Mouse (Mus musculus): ENCODE measurements at regions not wholly inside any gene's neighbourhood (a gene's known extent, or its start where the extent isn't known, plus 50 kb on each side); places are given as distances from the start of the nearest gene placed in this dataset.
"Not testable (repeated sequence)": the region's sequence is repeated elsewhere in the genome, so short reads cannot be mapped to it uniquely, and the experiment has no call there.

DNA sequence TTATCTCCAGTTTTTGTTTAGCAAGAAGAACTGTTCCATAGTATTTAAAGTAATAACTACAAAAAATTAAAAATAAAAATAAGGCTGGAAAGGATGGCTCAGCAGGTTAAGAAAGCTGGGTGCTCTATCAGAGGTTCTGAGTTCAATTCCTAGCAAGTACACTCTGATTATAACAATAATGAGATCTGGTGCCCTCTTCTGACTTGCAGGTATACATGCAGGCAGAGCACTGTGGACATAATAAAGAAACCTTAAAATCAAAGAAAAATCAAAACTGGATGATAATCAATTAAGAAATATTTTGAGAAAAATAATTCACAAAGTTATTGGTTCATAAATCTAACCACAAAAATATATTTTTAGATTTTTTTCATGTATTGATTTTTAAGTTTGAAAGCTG is 346.7 kb upstream of the Cdh8 start:
- peak; percentile 32 for TF ChIP-seq CTCF (IDR thresholded peaks at IDR 0.05; ENCODE audit: low read depth)
- DNase-seq (ENCODE audit: low spot score), result peak; percentile 10
- H3K4me1 ChIP-seq (ENCODE audit: insufficient read depth, low read length), result no peaks in the 10 kb centered on the region

DNA sequence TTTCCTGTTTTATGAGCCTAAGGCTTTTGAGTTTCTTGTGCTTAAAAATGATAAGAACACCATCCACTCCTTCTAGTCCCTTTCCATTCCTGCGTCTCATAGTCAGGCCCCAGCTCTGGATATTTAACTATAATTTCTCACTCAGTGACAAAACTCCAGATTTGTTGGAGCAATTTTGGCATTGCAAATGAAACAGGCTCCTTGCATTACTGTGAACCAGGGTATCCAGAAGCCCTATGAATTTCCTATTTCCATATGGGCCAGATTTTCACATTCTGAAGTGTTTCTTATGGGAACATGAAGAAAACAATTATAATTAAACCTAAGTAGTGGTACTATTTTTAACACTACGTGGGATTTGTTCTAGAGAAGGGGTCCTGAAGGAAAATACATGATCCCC is 319.9 kb upstream of the Cdh8 start:
- WGBS, result 87% methylated on average over 2 of the region's 2 CpGs
- Histone ChIP-seq H3K27ac (no peak overlapping the region), H3K9ac (replicated peaks; ENCODE audit: low read length) (no peak overlapping the region), H3K4me1 (ENCODE audit: insufficient read depth, low read length) (no peaks in the 10 kb centered on the region), H3K4me3 (ENCODE audit: low read length) (no peak overlapping the region), H3K27me3 (ENCODE audit: insufficient read depth, low read length) (no peaks in the 10 kb centered on the region), H3K36me3 (ENCODE audit: insufficient read depth, low read length) (no peaks in the 10 kb centered on the region), H3K4me2 (ENCODE audit: low read depth, low read length) (no peak overlapping the region), H3K9me3 (ENCODE audit: low read length) (no peaks in the 10 kb centered on the region)
- DNase-seq (ENCODE audit: low spot score) (no peak), ATAC-seq (no peak)
- no peak for TF ChIP-seq CTCF (IDR thresholded peaks at IDR 0.05; ENCODE audit: low read depth)

More for the DNA sequence above, 346.7 kb upstream of the Cdh8 start:
- Histone ChIP-seq H3K4me3 (ENCODE audit: low read length) (no peak overlapping the region), H3K9ac (replicated peaks; ENCODE audit: low read length) (no peak overlapping the region), H3K27ac (no peak overlapping the region), H3K4me2 (ENCODE audit: low read depth, low read length) (no peak overlapping the region), H3K9me3 (ENCODE audit: low read length) (peaks cover 2% of the 10 kb centered on the region; the same call in 1 of the 2 replicates), H3K27me3 (ENCODE audit: insufficient read depth, low read length) (no peaks in the 10 kb centered on the region), H3K36me3 (ENCODE audit: insufficient read depth, low read length) (no peaks in the 10 kb centered on the region)
- no peak for ATAC-seq

DNA sequence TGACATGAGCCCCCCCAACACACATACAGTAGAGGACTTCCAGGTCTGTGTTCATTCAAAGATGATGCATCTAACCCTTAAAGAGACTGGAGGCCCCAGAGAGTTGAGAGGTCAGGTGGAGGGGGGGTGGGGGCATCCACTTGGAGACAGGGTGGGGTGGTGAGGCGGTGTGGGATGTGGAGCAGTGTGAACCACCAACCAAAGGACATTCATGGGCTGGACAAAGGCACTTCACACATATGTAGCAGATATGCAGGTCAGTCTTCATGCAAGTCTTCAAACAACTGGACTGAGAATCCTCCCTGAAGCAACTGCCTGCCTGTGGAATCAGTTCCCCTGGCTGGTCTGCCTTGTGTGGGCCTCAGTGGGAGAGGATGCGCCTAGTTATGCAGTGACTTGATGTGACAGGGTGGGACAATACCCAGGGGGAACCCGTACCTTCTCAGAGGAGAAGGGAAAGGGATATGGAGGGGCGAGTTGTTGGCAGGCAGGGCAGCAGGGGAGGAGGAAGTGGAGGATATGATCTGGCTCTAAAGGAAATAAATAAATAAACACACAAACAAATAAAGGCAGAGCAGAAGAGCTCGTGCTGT is 308.5 kb upstream of the Cdh8 start:
- H3K4me1 ChIP-seq (ENCODE audit: insufficient read depth, low read length), result no peaks in the 10 kb centered on the region
- no peaks in the 10 kb centered on the region for H3K27me3 ChIP-seq (ENCODE audit: insufficient read depth, low read length)
- no peak for ATAC-seq
- H3K9ac ChIP-seq (replicated peaks; ENCODE audit: low read length), result no peak overlapping the region
- no peak overlapping the region for H3K4me3 ChIP-seq (ENCODE audit: low read length)
- no peaks in the 10 kb centered on the region for H3K36me3 ChIP-seq (ENCODE audit: insufficient read depth, low read length)
- no peak for TF ChIP-seq CTCF (IDR thresholded peaks at IDR 0.05; ENCODE audit: low read depth)
- no peak for DNase-seq (ENCODE audit: low spot score)
- H3K27ac ChIP-seq, result no peak overlapping the region
- WGBS, result 74% methylated on average over 5 of the region's 5 CpGs
- no peaks in the 10 kb centered on the region for H3K9me3 ChIP-seq (ENCODE audit: low read length)
- no peak overlapping the region for H3K4me2 ChIP-seq (ENCODE audit: low read depth, low read length)

DNA sequence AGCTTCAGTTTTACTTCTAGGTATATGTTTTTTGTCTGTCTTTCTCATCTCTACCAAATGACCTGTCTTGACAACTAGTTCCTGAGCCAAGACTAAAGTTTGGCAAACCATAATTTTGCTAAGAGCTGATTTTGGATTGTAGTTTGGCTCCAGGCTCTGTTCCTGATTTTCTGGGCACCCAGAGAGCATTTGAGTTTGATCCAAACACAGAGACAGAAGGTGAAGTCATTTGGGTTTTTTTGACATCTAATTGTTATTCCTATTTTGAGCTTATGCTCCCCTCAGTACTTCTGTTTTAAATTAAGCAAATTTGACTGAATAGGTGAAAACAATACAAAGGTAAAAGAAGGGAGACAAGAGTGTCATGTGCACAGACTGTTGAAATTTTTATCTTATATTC is 302.7 kb upstream of the Cdh8 start:
- no peak for TF ChIP-seq CTCF (IDR thresholded peaks at IDR 0.05; ENCODE audit: low read depth)
- Histone ChIP-seq H3K9ac (replicated peaks; ENCODE audit: low read length) (no peak overlapping the region), H3K36me3 (ENCODE audit: insufficient read depth, low read length) (no peaks in the 10 kb centered on the region), H3K4me1 (ENCODE audit: insufficient read depth, low read length) (no peaks in the 10 kb centered on the region), H3K27ac (no peak overlapping the region), H3K4me3 (ENCODE audit: low read length) (no peak overlapping the region), H3K27me3 (ENCODE audit: insufficient read depth, low read length) (no peaks in the 10 kb centered on the region), H3K4me2 (ENCODE audit: low read depth, low read length) (no peak overlapping the region), H3K9me3 (ENCODE audit: low read length) (no peaks in the 10 kb centered on the region)
- DNase-seq (ENCODE audit: low spot score), result no peak
- ATAC-seq, result no peak

DNA sequence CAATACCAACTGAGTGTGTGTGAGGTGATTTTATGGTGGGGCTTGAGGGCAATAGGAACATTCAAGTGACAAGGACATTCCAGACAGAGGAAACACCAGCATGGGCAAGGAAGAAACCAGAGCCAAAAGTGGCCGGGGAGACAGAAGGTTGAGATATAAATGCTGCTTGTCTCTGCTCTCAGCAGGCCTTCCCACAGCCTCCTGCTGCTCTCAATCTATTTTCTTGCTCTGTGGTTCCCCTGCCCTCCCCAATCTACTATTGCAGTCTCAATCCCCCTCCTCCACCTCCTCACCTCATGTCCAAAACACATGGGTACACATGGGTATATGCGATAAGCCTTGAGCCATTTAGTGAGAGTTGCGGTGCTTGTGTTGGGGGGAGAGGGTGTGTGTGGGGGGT is 265.4 kb upstream of the Cdh8 start:
- 0 out of 2 replicates have a peak, but pooled peaks have one; percentile 53 for ATAC-seq

DNA sequence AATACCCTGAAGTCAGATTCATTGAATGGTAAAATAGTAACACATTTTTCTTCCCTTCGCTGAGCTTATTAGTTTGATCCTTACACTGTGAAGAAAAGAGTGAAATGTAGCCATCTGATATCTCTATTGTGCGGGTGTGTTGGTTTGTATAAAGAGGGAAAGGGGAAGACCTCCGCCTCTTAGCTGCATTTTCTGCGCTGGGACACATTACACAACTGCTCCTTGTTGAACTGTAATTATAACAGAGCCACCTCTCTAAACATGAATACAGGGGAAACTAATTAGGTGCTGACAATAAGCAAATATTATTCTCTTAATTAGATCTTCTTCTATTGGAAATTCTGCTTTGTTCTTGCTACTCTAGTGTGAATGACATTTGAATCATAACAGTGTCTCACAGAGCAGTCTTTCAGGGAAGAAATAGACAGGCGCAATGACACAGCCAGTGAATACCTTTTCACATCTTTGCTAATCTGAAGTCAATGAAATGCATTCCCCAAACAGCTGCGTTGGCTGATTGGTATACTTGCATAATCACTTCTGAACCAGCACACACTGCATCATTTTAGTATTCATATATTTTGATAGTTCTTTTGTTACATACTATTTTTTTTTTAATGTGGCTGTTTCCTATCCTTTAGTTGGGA is 263.1 kb upstream of the Cdh8 start:
- ATAC-seq, result not testable (repeated sequence)

More for the DNA sequence above, 265.4 kb upstream of the Cdh8 start:
- DNase-seq (ENCODE audit: low spot score), result peak; percentile 2
- TF ChIP-seq CTCF (IDR thresholded peaks at IDR 0.05; ENCODE audit: low read depth), result no peak
- WGBS, result 55% methylated on average over 3 of the region's 3 CpGs
- Histone ChIP-seq H3K4me2 (ENCODE audit: low read depth, low read length) (no peak overlapping the region), H3K36me3 (ENCODE audit: insufficient read depth, low read length) (no peaks in the 10 kb centered on the region), H3K9me3 (ENCODE audit: low read length) (no peaks in the 10 kb centered on the region), H3K4me3 (ENCODE audit: low read length) (no peak overlapping the region), H3K27me3 (ENCODE audit: insufficient read depth, low read length) (no peaks in the 10 kb centered on the region), H3K9ac (replicated peaks; ENCODE audit: low read length) (no peak overlapping the region), H3K4me1 (ENCODE audit: insufficient read depth, low read length) (no peaks in the 10 kb centered on the region), H3K27ac (no peak overlapping the region)

DNA sequence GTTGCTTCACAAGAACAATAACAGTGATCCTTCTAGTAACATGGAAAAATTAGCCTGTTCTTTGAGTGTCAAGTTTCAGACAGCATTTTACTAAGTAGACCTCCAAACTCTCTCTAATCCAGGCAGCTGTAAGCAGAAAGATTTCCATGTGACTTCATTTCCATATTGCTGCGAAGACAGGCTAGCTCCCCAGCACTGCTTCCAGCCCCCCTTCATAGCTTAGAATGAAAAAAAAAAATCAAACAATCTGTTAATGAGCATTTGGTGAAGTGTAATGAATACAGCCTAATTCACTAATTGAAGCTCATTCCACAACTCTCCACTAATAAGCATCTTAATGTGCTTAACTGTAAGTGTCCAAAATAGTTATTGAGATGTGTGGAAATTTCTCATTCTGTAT is 251.4 kb upstream of the Cdh8 start:
- H3K27me3 ChIP-seq (ENCODE audit: insufficient read depth, low read length); H3K9me3 ChIP-seq (ENCODE audit: low read length); H3K36me3 ChIP-seq (ENCODE audit: insufficient read depth, low read length); H3K4me2 ChIP-seq (ENCODE audit: low read depth, low read length); H3K9ac ChIP-seq (replicated peaks; ENCODE audit: low read length); H3K27ac ChIP-seq; ATAC-seq; H3K4me3 ChIP-seq (ENCODE audit: low read length); DNase-seq (ENCODE audit: low spot score); H3K4me1 ChIP-seq (ENCODE audit: insufficient read depth, low read length): not testable (repeated sequence)
- WGBS, result 41% methylated on average over 1 of the region's 1 CpGs

More for the DNA sequence above, 263.1 kb upstream of the Cdh8 start:
- not testable (repeated sequence) for DNase-seq (ENCODE audit: low spot score); H3K4me1 ChIP-seq (ENCODE audit: insufficient read depth, low read length); H3K27ac ChIP-seq; H3K27me3 ChIP-seq (ENCODE audit: insufficient read depth, low read length); H3K4me2 ChIP-seq (ENCODE audit: low read depth, low read length); H3K9ac ChIP-seq (replicated peaks; ENCODE audit: low read length); H3K9me3 ChIP-seq (ENCODE audit: low read length); H3K4me3 ChIP-seq (ENCODE audit: low read length); H3K36me3 ChIP-seq (ENCODE audit: insufficient read depth, low read length)
- WGBS, result 43% methylated on average over 6 of the region's 6 CpGs
